Mouse (Mus musculus) left cerebral cortex, postnatal 14 days (tissue): ENCODE results near the gene Slk. TPM values are rescaled to one million over a fixed set of nuclear protein-coding genes. Genes with fewer than 3 reads are reported as not detected.

Experiments
- total RNA-seq, 2 experiments: library from RNA; stranded (reverse); gene quantifications; 2 replicates each; pipeline ENCODE4 v1.2.3; 2021

Gene Slk
- total RNA-seq, 2 experiments from 2014 or later, result 44.4 to 47.0 TPM

Other genes with a start within 250 kb of the Slk start
- 10 to 100 TPM; 30.9 TPM for gene Sh3pxd2a, start 115.3 kb upstream of the Slk start, total RNA-seq
- 10 to 100 TPM; 28.5 to 29.9 TPM for gene Stn1, start 42.2 kb upstream of the Slk start, total RNA-seq
- gene Col17a1, start 112.4 kb downstream of the Slk start, total RNA-seq, result under 1 TPM; 0.23 to 0.40 TPM
- 100 to 1,000 TPM in 1 of 2 experiments, 10 to 100 TPM in 1; 97.9 to 102 TPM for gene Sfr1, start 152.0 kb downstream of the Slk start, total RNA-seq